Mouse (Mus musculus): Measurements from ENCODE around the gene Myh9. TPM values are rescaled to one million over a fixed set of nuclear protein-coding genes. Genes with fewer than 3 reads are reported as not detected.
"Not testable (repeated sequence)": the region's sequence is repeated elsewhere in the genome, so short reads cannot be mapped to it uniquely, and the experiment has no call there.

The Myh9 gene
- total RNA-seq, 2 experiments from 2014 or later, result 105 to 198 TPM

GRCm38 (mm10) chr15:77872996-77873395 is 31.0 kb upstream of the Myh9 start:
- ATAC-seq (replicated peaks; ENCODE audit: low FRiP score, poor library complexity, severe bottlenecking), result no peak

GRCm38 (mm10) chr15:77868340-77868739 is 26.4 kb upstream of the Myh9 start:
- no peak for ATAC-seq (replicated peaks; ENCODE audit: low FRiP score, poor library complexity, severe bottlenecking)

GRCm38 (mm10) chr15:77867231-77867968 is 25.4 kb upstream of the Myh9 start:
- not testable (repeated sequence) for ATAC-seq (replicated peaks; ENCODE audit: low FRiP score, poor library complexity, severe bottlenecking)

GRCm38 (mm10) chr15:77866583-77867220 is 24.7 kb upstream of the Myh9 start:
- ATAC-seq (replicated peaks; ENCODE audit: low FRiP score, poor library complexity, severe bottlenecking), result no peak

- ATAC-seq (replicated peaks; ENCODE audit: low FRiP score, poor library complexity, severe bottlenecking), result no peak
Observed at GRCm38 (mm10) chr15:77864063-77864758, 22.2 kb upstream of the Myh9 start.

- no peak for ATAC-seq (replicated peaks; ENCODE audit: low FRiP score, poor library complexity, severe bottlenecking)
Observed at GRCm38 (mm10) chr15:77862991-77863972, 21.3 kb upstream of the Myh9 start.

GRCm38 (mm10) chr15:77860081-77860665 is 18.2 kb upstream of the Myh9 start:
- ATAC-seq (replicated peaks; ENCODE audit: low FRiP score, poor library complexity, severe bottlenecking), result no peak

GRCm38 (mm10) chr15:77857662-77858156 is 15.7 kb upstream of the Myh9 start:
- peak; percentile 84 for ATAC-seq (replicated peaks; ENCODE audit: low FRiP score, poor library complexity, severe bottlenecking)

- ATAC-seq (replicated peaks; ENCODE audit: low FRiP score, poor library complexity, severe bottlenecking), result no peak
Observed at GRCm38 (mm10) chr15:77856541-77856940, 14.6 kb upstream of the Myh9 start.

GRCm38 (mm10) chr15:77855301-77855700 is 13.3 kb upstream of the Myh9 start:
- ATAC-seq (replicated peaks; ENCODE audit: low FRiP score, poor library complexity, severe bottlenecking), result no peak

GRCm38 (mm10) chr15:77852001-77852400 is 10.0 kb upstream of the Myh9 start:
- no peak for ATAC-seq (replicated peaks; ENCODE audit: low FRiP score, poor library complexity, severe bottlenecking)

- ATAC-seq (replicated peaks; ENCODE audit: low FRiP score, poor library complexity, severe bottlenecking), result no peak
Observed at GRCm38 (mm10) chr15:77851136-77851535, 9.2 kb upstream of the Myh9 start.

GRCm38 (mm10) chr15:77849572-77850229 is 7.7 kb upstream of the Myh9 start:
- no peak for ATAC-seq (replicated peaks; ENCODE audit: low FRiP score, poor library complexity, severe bottlenecking)

- ATAC-seq (replicated peaks; ENCODE audit: low FRiP score, poor library complexity, severe bottlenecking), result no peak
Observed at GRCm38 (mm10) chr15:77849039-77849436, 7.1 kb upstream of the Myh9 start.

GRCm38 (mm10) chr15:77848415-77849038 is 6.6 kb upstream of the Myh9 start:
- no peak for ATAC-seq (replicated peaks; ENCODE audit: low FRiP score, poor library complexity, severe bottlenecking)

- no peak for ATAC-seq (replicated peaks; ENCODE audit: low FRiP score, poor library complexity, severe bottlenecking)
Observed at GRCm38 (mm10) chr15:77847826-77848225, 5.9 kb upstream of the Myh9 start.

- ATAC-seq (replicated peaks; ENCODE audit: low FRiP score, poor library complexity, severe bottlenecking), result no peak
Observed at GRCm38 (mm10) chr15:77847108-77847507, 5.1 kb upstream of the Myh9 start.

- not testable (repeated sequence) for ATAC-seq (replicated peaks; ENCODE audit: low FRiP score, poor library complexity, severe bottlenecking)
Observed at GRCm38 (mm10) chr15:77845931-77846595, 4.1 kb upstream of the Myh9 start.
